In genomic region chr17:56583071-56583470, GRCm38 (mm10) we compare ENCODE assay signal across 8 mouse cellular contexts. TPM values are rescaled to one million over a fixed set of nuclear protein-coding genes. Genes with fewer than 3 reads are reported as not detected.
DNase-seq lines count a peak whose midpoint lies in the region; ATAC-seq and TF ChIP-seq lines count a peak whose summit lies in the region.

No protein-coding gene starts in this region.

- no peaks in the 10 kb centered on the region for H3K27me3 ChIP-seq in heart, embryonic 15.5 days
- no peaks in the 10 kb centered on the region for H3K27me3 ChIP-seq in G1E (ENCODE audit: insufficient read depth, low read length)
- H3K27me3 ChIP-seq in hindbrain, embryonic 13.5 days: no peaks in the 10 kb centered on the region
- H3K27me3 ChIP-seq in midbrain, embryonic 12.5 days: no peaks in the 10 kb centered on the region

- no peak for TF ChIP-seq CTCF in G1E (IDR thresholded peaks at IDR 0.05; ENCODE audit: low read depth, low read length)

- H3K27ac ChIP-seq in heart, embryonic 15.5 days: peak overlapping the region; percentile 97
- 0 out of 2 replicates have a peak overlapping the region, but pooled peaks have one; percentile 96 for H3K27ac ChIP-seq in hindbrain, embryonic 13.5 days
- no peak overlapping the region for H3K27ac ChIP-seq in midbrain, embryonic 12.5 days (replicated peaks)

- peak overlapping the region; percentile 93 for H3K4me3 ChIP-seq in heart, embryonic 15.5 days
- peak overlapping the region; percentile 91 for H3K4me3 ChIP-seq in G1E (ENCODE audit: low read depth, low read length)
- H3K4me3 ChIP-seq in hindbrain, embryonic 13.5 days: peak overlapping the region; percentile 85
- H3K4me3 ChIP-seq in midbrain, embryonic 12.5 days: peak overlapping the region; percentile 93

- peak overlapping the region; percentile 96 for H3K9ac ChIP-seq in heart, embryonic 15.5 days
- H3K9ac ChIP-seq in hindbrain, embryonic 13.5 days: peak overlapping the region; percentile 88
- H3K9ac ChIP-seq in midbrain, embryonic 12.5 days (replicated peaks): peak overlapping the region; percentile 86

- no peak for ATAC-seq in heart, embryonic 15.5 days (replicated peaks; ENCODE audit: insufficient number of reproducible peaks, insufficient read depth, low FRiP score, low read depth)
- no peak for ATAC-seq in G1E (ENCODE audit: extremely low read depth, insufficient number of reproducible peaks, low FRiP score, poor library complexity, severe bottlenecking)
- no peak for ATAC-seq in hindbrain, embryonic 13.5 days (ENCODE audit: low FRiP score)
- no peak for ATAC-seq in midbrain, embryonic 12.5 days (ENCODE audit: low FRiP score, low read depth)

- peak overlapping the region; percentile 74 for H3K4me2 ChIP-seq in heart, embryonic 15.5 days
- peak overlapping the region; percentile 97 for H3K4me2 ChIP-seq in hindbrain, embryonic 13.5 days
- H3K4me2 ChIP-seq in midbrain, embryonic 12.5 days (replicated peaks): peak overlapping the region; percentile 87

- H3K9me3 ChIP-seq in heart, embryonic 15.5 days (replicated peaks): no peaks in the 10 kb centered on the region
- H3K9me3 ChIP-seq in G1E (replicated peaks): no peaks in the 10 kb centered on the region
- no peaks in the 10 kb centered on the region for H3K9me3 ChIP-seq in hindbrain, embryonic 13.5 days
- no peaks in the 10 kb centered on the region for H3K9me3 ChIP-seq in midbrain, embryonic 12.5 days

- H3K4me1 ChIP-seq in heart, embryonic 15.5 days (replicated peaks): peaks cover 46% of the 10 kb centered on the region
- H3K4me1 ChIP-seq in G1E (ENCODE audit: insufficient read depth, low read depth, low read length): peaks cover 68% of the 10 kb centered on the region
- peaks cover 56% of the 10 kb centered on the region for H3K4me1 ChIP-seq in hindbrain, embryonic 13.5 days (replicated peaks)
- peaks cover 45% of the 10 kb centered on the region for H3K4me1 ChIP-seq in midbrain, embryonic 12.5 days

- DNase-seq in heart, postnatal 14 days: no peak
- no peak for DNase-seq in G1E (ENCODE audit: low spot score)
- no peak for DNase-seq in layer of hippocampus, adult 18-20 months (ENCODE audit: low spot score in 2 of 2)
- DNase-seq in adrenal gland, adult 18-20 months (ENCODE audit: low spot score in 2 of 2): no peak
- no peak for DNase-seq in ovary, postnatal 36 days (ENCODE audit: low spot score)

- intact Hi-C loops in heart, postnatal 14 days (cut with DNase I): no loop called here

- H3K36me3 ChIP-seq in heart, embryonic 15.5 days: peaks cover 47% of the 10 kb centered on the region
- H3K36me3 ChIP-seq in G1E (replicated peaks): peaks cover 77% of the 10 kb centered on the region
- H3K36me3 ChIP-seq in hindbrain, embryonic 13.5 days: peaks cover 62% of the 10 kb centered on the region
- H3K36me3 ChIP-seq in midbrain, embryonic 12.5 days: peaks cover 62% of the 10 kb centered on the region

- 81% methylated on average over 1 of the region's 1 CpGs for WGBS in heart, embryonic 15.5 days
- WGBS in hindbrain, embryonic 13.5 days: 81% methylated on average over 1 of the region's 1 CpGs
- WGBS in midbrain, embryonic 12.5 days: 85% methylated on average over 1 of the region's 1 CpGs

RNA-seq across cellular contexts. Expression of gene Safb2, which starts 1.3 kb away (rescaled TPM):
- 52.2 and 63.9 TPM in 2 replicates for polyA plus RNA-seq in heart, embryonic 15.5 days (2015; fragmentation: Nextera tagmentation; extraction: Ambion mirVana)
- 10 to 100 TPM; 62.2 to 65.6 TPM for total RNA-seq in heart, postnatal 14 days (2021)
- total RNA-seq in G1E (2014; fragmentation: Nextera tagmentation) (111 and 194 TPM in 2 replicates), G1E (2017) (55.2 and 78.2 TPM in 2 replicates)
- polyA plus RNA-seq in G1E (2012): 209 and 224 TPM in 2 replicates
- 76.1 and 76.2 TPM in 2 replicates for polyA plus RNA-seq in hindbrain, embryonic 13.5 days (2015; fragmentation: Nextera tagmentation; extraction: Ambion mirVana)
- polyA plus RNA-seq in midbrain, embryonic 12.5 days (2016; fragmentation: Nextera tagmentation; extraction: Ambion mirVana): 94.7 and 107 TPM in 2 replicates
- total RNA-seq in layer of hippocampus, adult 18-20 months (2021): 100 to 1,000 TPM; 116 to 133 TPM
- total RNA-seq in adrenal gland, adult 18-20 months (2021): 100 to 1,000 TPM; 117 to 153 TPM

RNA-seq across cellular contexts. Expression of gene Safb, which starts 1.6 kb away (rescaled TPM):
- polyA plus RNA-seq in heart, embryonic 15.5 days (2015; fragmentation: Nextera tagmentation; extraction: Ambion mirVana): 71.2 and 76.0 TPM in 2 replicates
- 10 to 100 TPM; 78.1 to 88.8 TPM for total RNA-seq in heart, postnatal 14 days (2021)
- total RNA-seq in G1E (2014; fragmentation: Nextera tagmentation): 67.0 and 76.5 TPM in 2 replicates
- total RNA-seq in G1E (2017): 85.0 and 121 TPM in 2 replicates
- polyA plus RNA-seq in G1E (2012): 151 and 154 TPM in 2 replicates
- 105 and 113 TPM in 2 replicates for polyA plus RNA-seq in hindbrain, embryonic 13.5 days (2015; fragmentation: Nextera tagmentation; extraction: Ambion mirVana)
- polyA plus RNA-seq in midbrain, embryonic 12.5 days (2016; fragmentation: Nextera tagmentation; extraction: Ambion mirVana): 168 and 177 TPM in 2 replicates
- 100 to 1,000 TPM; 162 to 163 TPM for total RNA-seq in layer of hippocampus, adult 18-20 months (2021)
- 100 to 1,000 TPM; 108 to 136 TPM for total RNA-seq in adrenal gland, adult 18-20 months (2021)

RNA-seq across cellular contexts. Expression of gene 2410015M20Rik, which starts 26.5 kb away (rescaled TPM):
- polyA plus RNA-seq in heart, embryonic 15.5 days (2015; fragmentation: Nextera tagmentation; extraction: Ambion mirVana): 289 and 331 TPM in 2 replicates
- 100 to 1,000 TPM; 347 to 349 TPM for total RNA-seq in heart, postnatal 14 days (2021)
- total RNA-seq in G1E (2014; fragmentation: Nextera tagmentation) (42.8 and 61.4 TPM in 2 replicates), G1E (2017) (101 and 133 TPM in 2 replicates)
- polyA plus RNA-seq in G1E (2012): 278 and 377 TPM in 2 replicates
- 204 and 212 TPM in 2 replicates for polyA plus RNA-seq in hindbrain, embryonic 13.5 days (2015; fragmentation: Nextera tagmentation; extraction: Ambion mirVana)
- polyA plus RNA-seq in midbrain, embryonic 12.5 days (2016; fragmentation: Nextera tagmentation; extraction: Ambion mirVana): 174 and 178 TPM in 2 replicates
- total RNA-seq in layer of hippocampus, adult 18-20 months (2021): 100 to 1,000 TPM; 143 to 147 TPM
- total RNA-seq in adrenal gland, adult 18-20 months (2021): 100 to 1,000 TPM; 360 to 384 TPM

RNA-seq across cellular contexts. Expression of gene Gm20219, which starts 28.9 kb away (rescaled TPM):
- 0.23 and 1.0 TPM in 2 replicates for polyA plus RNA-seq in heart, embryonic 15.5 days (2015; fragmentation: Nextera tagmentation; extraction: Ambion mirVana)
- total RNA-seq in heart, postnatal 14 days (2021): under 1 TPM; 0.43 to 0.51 TPM
- total RNA-seq in G1E (2014; fragmentation: Nextera tagmentation): 4.4 and 6.5 TPM in 2 replicates
- total RNA-seq in G1E (2017): 0.38 and 0.41 TPM in 2 replicates
- 0.69 and 1.0 TPM in 2 replicates for polyA plus RNA-seq in G1E (2012)
- 1.2 and 1.8 TPM in 2 replicates for polyA plus RNA-seq in hindbrain, embryonic 13.5 days (2015; fragmentation: Nextera tagmentation; extraction: Ambion mirVana)
- polyA plus RNA-seq in midbrain, embryonic 12.5 days (2016; fragmentation: Nextera tagmentation; extraction: Ambion mirVana): 1.6 and 1.9 TPM in 2 replicates
- 1 to 10 TPM; 2.6 to 4.0 TPM for total RNA-seq in layer of hippocampus, adult 18-20 months (2021)
- 1 to 10 TPM in 1 of 2 experiments, under 1 TPM in 1; 0.86 to 1.0 TPM for total RNA-seq in adrenal gland, adult 18-20 months (2021)

RNA-seq across cellular contexts. Expression of gene Rpl36, which starts 30.1 kb away (rescaled TPM):
- 1,116 and 1,311 TPM in 2 replicates for polyA plus RNA-seq in heart, embryonic 15.5 days (2015; fragmentation: Nextera tagmentation; extraction: Ambion mirVana)
- 100 to 1,000 TPM; 717 to 746 TPM for total RNA-seq in heart, postnatal 14 days (2021)
- total RNA-seq in G1E (2014; fragmentation: Nextera tagmentation): 1,715 and 1,885 TPM in 2 replicates
- 2,574 and 3,073 TPM in 2 replicates for total RNA-seq in G1E (2017)
- polyA plus RNA-seq in G1E (2012): 9,624 and 13,197 TPM in 2 replicates
- polyA plus RNA-seq in hindbrain, embryonic 13.5 days (2015; fragmentation: Nextera tagmentation; extraction: Ambion mirVana): 1,179 and 1,235 TPM in 2 replicates
- polyA plus RNA-seq in midbrain, embryonic 12.5 days (2016; fragmentation: Nextera tagmentation; extraction: Ambion mirVana): 1,173 and 1,210 TPM in 2 replicates
- total RNA-seq in layer of hippocampus, adult 18-20 months (2021): 100 to 1,000 TPM; 414 to 418 TPM
- total RNA-seq in adrenal gland, adult 18-20 months (2021): 100 to 1,000 TPM; 765 to 908 TPM
